Mouse (Mus musculus) right cerebral cortex, postnatal 25 days (tissue): ENCODE data around the gene Arhgap21.
A peak's percentile ranks its signal among the peaks of the same experiment; 100 is the strongest.

Source experiments
- DNase-seq: peaks from one replicate; pipeline ENCODE4 v3.0.0; 2022

Gene Arhgap21

DNA sequence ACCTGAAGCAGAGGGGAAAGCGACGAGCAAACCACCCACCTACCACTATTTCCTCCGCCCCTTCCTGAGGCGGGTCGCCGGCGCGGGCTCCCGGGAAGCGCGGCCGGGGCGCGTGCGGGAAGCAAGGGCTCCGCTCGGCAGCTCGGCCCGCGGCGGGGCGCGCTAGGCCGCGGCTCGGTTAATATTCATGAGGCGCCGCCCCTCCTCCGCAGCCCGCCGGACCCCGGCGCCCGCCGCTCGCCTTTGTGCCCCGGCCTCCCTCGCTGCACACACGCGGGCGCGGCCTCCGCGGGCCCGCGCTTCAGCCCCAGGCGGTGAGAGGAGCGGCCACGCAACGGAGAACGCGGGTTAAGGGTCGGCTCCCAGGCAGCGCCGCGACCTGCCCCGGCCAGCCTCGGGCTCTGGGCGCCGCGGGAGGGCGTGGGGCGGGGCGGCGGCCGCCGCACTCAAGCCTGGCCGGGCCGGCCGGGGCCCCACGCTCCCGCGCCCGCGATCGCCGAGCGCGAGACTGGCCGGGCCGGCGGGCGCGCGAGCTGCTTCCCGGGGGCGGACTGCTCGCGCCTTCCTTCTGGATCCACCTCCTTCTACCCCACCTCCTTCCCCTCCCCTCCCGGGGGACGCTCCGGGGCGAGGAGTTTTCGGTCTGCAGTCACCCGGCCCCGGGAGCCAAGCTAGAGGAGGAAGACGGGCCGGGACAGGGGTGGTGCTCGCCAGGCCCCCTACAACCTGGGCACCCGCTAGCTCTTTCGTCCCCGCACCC is at the start of gene Arhgap21:
TSS of gene Arhgap21 (minus strand) at position 441 of the 760 bp plus-strand sequence.
- peak; percentile 80 for DNase-seq

DNA sequence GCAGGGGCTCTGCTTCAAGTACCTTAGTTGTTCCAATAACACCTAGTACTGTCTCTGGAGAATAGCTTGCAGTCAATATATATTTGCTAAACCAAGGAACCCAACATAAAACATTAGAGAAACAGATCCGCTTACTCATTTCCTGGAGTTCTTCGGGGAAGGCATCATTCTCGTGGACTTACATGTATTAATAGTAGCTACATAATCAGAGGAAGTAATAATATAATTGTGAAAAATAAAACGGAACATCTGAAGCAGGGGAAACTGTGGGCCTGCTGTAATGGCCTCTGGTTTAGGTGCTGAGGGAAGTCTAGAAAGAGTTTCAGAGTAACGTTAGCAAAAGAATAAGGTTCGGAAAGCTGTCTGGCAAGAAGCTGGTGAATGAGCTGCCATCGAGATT is 47.9 kb upstream of the Arhgap21 start:
- DNase-seq: no peak

DNA sequence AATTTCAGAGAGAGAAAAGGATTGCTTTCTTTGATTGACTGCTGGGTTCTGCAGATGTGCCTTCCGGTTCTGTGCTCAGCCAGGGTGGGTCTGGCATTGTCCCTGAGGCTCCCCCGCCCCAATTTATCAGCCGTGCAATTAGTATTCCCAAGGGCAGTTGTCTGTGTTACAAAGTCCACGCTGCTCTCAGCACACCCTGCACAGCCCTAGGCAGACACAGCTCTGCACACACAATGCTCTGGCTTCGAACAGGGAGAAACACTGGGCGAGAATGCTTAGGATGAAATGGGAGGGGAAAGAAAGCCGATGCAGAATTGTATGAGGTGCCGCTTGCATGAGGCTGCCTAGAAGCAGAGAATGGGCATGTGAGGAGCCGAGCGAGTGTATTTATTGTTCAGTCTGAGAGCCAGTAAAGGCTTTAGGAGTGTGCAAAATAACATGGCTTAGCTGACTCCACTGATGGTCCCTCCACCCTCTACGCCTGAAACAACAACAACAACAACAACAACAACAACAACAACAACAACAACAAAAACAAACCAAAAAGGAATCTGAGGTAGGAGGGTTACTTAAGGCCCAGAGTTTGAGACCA is 42.2 kb upstream of the Arhgap21 start:
- DNase-seq: no peak

DNA sequence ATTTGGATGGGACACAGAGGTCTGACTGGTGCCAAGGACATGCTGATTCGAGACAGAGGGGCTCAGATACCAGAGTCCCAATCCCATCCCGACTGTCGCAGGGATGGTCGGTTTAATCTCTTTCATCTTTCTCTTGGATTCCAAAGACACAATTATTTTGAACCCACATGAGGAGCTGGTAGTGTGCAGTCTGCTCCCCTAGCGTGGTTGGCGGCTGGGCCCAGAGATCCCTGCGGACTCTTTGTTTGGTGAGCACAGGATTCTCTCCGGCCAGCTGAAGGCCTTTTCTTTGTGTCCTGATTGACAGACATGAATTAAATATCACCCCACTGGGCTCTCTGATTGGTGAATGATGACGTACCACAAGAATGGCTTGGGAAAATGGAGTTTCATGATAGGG is 41.5 kb upstream of the Arhgap21 start:
- no peak for DNase-seq

DNA sequence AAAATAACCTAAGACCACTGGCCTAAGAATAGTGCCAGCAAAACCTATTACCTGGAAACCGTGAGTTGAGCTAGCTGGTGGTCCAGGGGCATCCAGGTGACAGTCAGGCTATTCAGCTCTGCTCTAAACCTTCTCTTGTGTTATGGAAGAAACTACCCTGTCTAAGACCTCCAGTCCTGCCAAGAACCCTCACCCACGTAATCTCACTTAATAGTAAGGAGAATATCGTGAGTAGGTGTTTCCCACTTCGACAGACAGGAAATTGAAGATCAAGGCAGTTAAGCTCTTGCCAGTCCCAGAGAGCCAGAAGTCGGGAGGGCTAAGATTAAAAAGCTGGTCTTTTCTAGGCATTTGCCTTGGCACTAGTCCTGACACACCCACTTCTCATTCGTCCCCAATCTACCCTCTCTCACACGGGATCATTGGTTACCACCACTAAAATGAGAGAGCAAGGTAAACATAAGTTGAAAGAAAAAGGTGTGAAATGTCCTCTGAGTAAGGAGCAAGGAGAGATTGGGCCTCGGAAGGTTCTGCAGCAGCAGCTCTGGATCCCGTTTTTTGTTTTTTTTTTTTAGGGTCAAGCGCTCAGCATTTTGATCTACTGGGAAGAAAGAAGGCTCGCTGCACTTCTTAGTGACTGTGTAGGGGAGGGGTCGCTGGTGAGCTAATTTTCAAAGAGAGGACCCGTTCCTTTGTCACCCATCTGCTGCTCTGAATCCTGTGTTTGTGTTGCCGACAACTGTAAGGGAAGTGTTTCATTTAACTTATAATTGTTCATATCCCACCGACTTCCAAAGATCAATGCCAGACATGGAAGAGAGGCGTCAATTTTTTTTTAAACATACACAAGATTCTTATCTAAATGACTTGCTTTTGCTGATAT is 40.8 kb upstream of the Arhgap21 start:
- no peak for DNase-seq

DNA sequence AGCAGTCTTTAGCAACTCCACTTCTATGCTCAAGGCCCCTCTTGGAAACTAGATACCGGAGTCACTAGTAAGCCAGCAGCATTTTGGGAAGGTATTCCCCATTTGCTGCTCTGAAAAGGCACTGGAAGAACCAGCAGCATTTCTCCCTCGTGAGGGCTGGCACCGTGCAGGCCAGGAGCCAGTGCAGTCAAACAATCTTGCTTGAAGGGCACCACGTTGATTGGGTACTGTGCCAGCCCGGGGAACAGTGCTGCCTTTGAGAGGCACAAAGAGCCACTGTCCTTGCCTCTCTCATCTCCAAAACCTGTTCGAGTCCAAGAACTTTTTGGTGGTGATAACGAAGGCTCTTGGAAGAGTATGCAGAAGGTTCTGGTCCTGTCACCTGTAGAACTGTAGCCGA is 33.9 kb upstream of the Arhgap21 start:
- peak; percentile 23 for DNase-seq

DNA sequence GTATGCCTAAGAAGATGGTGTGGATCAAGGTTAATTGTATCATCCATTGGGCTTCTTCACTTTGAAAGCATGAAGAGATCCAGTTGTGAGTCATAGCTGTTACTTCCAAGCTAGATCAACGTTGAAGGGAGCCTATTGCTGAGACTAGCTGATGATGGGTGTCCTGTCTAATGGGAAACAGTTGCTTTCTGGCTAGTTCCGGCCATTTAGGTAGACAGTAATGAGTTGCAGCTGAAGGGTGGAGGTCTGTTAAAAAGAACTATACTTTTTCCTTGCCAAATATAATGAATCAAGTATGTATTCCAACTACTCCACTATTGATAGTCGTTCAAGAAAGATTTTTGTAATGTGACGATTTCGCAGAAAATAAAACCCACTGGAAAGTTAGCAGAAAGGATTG is 32.5 kb upstream of the Arhgap21 start:
- no peak for DNase-seq

DNA sequence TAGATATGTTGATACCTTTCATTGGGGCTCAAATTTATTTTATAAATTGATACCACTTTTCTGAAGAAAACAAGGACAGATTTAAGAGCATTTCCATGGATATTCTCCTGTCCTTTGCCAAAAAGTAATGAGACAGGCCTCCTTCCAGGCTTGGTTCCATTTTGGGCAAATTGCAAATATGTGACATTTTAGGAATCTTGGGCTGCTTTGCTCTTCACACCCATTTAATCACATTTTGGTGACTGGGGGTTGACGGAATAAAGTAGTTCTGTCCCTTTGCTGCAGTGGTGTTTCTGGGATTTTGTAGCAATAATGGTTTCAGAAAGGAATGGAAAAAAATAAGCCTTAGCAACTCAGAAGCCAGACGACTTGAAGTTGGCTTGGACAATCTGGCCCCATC is 26.9 kb upstream of the Arhgap21 start:
- DNase-seq: no peak

DNA sequence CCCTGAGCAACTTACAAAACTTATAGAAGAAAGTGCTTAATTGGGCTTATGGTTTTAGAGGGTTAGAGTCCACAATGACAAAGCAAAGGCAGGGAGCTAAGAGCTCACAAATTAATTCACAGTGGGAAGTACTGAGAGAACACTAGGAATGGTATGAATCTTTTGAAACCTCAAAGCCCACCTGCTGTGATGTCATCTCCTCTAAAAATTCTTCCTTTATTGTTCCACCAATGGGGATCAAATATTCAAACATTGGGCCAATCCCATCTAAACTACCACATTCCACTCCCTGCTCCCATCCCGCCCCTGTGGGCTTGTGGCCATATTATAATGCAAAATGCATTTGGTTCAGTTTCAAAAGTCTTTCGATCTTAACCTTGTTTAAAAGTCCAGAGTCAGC is 22.8 kb upstream of the Arhgap21 start:
- DNase-seq: no peak

DNA sequence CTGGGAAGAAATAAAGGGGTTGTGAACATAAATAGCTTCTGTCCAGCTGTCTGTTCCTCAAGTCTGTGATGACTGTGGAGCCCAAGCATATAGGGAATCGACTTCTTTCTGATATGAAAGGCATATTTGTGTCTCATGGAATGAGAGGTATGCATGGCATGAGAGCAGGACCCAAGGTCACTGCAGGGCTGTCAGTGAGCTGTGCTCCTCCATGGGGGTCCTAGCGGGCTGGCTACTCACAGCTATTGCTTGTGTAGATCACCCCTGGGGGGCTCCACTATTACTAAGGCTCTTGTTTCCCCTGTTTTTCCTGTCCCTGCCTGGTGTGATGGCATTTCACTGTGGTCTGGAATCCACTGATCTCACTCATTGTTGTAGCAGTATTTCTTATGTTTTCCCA is 22.2 kb upstream of the Arhgap21 start:
- no peak for DNase-seq

DNA sequence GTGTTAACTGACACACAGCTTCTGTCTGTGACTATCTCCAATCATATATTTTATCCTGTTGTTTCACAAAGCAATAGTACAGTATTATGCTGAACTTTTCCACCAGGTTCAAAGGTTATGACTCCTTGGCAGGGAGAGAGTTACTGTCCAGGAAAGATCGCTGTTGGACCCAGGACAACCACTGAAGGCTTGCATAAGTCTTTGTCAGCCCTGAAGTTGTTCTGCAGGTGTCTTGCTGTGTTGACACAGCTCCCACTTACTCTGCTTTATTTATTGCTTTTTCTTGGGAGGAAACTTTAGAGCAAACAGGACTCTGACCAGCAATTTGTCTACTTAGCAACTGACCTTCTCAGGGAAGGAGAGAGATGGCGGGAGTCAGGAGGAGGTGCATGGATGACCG is 21.4 kb upstream of the Arhgap21 start:
- no peak for DNase-seq

DNA sequence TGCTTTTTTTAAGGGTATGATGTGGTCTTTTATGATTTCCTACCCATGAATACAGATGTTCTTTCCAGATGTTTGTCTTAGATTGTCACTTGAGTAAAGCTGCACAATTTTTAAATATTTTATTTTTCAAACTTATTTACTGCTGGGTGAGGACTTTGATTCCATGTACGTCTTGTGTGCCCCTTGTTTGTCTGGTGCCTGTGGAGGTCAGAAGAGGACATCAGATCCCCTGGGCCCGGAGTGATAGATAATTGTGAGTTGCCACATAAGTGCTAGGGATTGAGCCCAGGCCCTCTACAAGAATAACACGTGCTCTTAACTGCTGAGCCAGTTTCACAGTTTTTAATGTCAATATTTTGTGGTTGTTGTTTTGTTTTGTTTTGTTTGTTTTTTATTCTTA is 19.1 kb upstream of the Arhgap21 start:
- DNase-seq: no peak

DNA sequence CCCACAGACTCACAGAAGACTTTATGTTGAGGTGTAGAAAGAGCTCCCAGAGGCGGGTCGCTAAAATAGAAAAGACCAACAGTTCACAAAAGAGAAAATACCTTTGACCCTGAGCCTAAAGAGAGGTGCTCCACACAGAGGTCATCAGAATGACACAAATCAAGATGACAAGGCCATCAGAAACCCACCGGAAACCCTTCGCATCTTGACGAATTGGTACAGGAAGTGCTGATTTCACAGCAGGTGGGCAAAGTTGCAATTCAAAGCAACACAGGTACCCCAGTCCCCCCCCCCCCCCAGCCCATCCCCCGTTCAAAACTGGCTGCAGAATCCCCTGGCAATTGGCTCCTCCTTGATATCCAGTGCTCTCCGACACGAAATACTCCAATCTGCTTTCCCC is 10.0 kb upstream of the Arhgap21 start:
- DNase-seq: no peak

DNA sequence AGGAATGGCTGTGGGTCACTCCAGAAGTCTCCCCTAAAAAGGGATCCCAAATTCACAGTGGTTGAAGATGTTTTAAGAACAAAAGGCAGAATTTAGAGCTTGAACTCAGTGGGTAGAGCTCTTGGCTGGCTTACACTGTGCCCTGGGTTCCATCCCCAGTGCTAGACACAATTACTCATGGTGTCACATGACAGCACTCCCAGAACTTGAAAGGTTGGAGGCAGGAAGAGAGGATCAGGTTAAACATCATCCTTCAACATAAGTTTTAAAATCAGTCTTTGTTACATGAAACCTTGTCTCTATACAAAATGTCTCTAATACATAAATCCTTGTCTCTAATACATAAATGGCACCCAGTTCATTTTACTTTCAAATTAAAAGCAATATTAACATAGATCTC is 8.4 kb upstream of the Arhgap21 start:
- no peak for DNase-seq

DNA sequence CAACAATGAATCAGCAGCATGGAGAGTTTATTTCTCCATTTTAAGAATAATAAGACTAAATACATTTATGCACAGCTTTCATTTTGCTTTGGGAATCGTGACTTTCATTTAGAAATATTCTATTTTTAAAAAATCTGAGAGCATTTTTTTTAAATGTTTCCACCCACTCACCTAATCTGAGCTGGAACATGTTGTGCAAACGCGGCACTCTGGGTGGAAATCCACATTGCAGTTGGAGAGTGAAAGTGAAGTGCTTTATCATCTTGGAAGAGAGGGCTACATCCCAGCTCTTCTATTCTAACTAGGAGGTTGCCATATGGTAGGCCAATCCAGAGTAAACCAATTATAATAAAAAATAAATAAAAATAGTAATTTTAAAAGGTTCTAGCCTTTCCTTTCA is 4.8 kb upstream of the Arhgap21 start:
- peak; percentile 48 for DNase-seq

DNA sequence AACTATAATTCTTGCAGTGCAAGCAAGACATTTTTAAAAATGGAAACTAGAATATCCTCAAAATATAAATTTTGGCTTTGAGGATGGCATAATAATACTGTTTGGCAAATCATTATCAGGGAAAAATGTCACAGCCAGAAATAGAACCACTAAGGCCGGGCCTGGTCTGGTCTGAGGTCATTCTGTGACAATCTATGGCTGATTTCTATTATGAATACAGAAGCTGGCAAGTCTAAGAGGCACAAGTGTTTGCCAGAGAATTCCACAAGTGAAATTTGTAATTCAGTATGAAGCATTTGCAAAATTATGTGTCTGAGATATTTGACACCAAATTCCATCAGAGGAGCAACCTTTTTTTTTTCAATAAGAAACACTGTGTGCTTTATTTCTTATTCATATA is 3.5 kb upstream of the Arhgap21 start:
- no peak for DNase-seq

DNA sequence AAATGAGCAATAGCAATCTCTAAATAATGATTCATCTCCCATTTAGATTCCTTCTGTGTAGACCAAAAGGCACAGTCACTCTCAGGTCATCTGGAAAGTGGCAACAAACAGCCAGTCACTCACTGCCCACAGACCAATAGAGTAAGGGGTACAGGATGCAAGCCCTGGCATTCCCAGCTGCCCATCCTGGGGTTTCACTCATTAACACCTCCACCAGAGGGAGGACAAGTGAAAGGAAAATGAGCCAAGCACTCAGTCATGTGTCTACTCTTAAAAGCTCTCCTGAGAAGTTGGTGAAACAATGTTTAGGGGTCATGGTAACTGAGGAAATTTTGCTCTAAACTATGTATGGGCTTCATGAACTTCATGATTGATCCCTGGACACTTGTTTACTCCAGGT is 2.9 kb upstream of the Arhgap21 start:
- DNase-seq: no peak

DNA sequence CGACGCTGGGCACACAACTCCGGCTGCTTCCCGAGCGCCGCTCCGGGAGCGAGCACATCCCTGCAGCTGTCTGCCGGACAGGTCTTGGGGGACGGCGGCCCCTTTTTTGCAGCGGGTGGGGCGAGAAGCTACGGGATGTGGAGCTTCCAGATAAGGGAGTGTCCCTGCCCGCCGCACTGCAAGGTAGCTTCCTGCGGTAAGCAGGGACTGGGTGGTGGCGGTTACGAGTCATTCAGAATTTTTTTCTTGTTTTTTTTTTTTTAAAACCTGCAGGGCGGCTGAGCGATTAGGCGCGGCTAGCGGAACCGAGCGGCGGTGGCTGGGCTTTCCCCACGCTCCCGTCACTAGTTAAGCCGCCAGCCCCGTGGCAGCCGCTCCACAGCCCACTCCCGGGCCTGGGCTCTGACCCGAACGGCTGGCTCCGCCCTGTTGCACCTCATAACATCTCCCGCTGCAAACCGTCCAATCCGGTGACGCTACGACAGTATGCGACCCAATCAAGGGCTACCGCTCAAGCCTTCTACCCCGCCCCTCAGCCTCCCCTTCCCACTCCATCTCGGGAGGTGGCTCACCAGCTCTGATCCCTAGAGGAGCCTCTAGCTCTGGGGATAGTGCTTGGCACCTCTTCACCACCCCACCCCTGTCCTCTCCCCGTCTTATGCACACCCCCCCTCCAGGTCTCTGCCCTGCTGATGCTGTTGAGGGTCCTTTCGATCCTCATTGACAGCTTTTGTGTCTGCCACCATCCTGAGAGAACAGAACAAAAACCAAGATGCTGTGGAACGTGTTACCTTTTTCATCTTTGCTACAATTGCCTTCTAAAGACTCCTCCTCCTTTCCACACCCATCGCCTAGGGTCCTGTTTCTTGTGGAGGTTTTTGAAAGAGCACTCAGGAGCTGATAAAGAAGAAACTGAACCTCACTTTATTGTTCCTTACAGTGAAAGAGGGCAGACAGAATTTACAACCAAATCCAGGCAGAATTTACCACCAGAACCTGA is 820 bp upstream of the Arhgap21 start:
- peak; percentile 95 for DNase-seq

DNA sequence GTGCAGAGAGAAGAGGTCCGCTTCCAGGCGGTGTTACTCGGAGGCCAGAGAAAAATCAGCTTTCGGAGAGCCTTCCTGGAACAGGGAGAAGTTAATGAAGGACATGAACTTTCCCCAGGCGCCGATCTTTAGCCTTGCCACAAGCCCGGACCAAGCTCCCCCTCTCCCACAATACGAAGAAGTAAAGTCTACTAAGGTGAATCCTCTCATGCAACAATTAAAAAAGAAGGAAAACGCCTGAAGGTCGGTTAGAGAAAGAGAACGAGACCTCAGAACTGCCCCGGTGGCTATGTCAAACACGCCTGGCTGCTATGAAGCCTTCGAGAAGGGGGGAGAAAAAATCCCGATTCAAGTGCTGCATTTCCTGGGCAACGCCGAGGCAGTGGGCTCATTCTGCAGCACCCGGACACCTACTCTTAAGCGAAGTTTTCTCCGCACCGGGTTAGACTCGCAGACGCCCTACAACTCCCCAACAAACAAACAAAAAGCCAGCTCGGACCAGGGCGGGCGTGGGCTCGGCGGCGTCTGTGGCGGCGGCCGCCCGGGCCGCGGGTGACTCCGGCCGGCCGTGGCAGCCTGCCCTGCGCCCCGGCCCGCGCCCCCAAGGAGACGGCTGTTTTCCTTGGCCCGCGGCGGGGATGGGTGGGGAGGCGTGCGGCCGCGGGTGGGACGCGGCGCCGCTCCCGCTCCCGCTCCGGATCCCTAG is 882 bp downstream of the Arhgap21 start:
- peak; percentile 52 for DNase-seq

DNA sequence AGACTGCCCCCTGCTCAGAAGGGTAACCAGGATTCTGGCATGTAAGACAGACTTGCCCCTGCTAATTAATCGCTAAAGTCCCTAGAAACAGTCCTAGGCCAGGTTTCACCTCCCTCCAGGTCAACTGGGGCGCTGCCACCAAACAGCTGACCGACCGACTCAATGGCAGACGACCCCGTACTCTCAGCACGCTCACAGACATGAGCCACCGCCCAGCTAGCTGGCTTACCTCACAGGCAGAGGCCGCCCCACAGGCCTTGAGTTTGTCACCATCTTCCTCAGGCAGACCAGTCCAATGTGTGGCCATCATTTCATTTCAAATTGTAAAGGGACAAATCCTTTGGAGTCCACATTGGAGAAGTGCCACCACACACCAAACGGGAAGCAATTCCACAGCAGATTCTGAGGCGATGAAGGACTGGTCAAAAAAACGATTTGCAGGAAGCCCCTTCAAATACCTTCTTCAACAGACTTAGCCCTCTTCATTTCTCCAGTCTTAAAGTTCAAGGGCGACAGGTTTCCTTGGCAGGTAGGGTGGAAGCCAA is 1.5 kb downstream of the Arhgap21 start:
- peak; percentile 51 for DNase-seq
